Mouse (Mus musculus): Measurements from ENCODE around the gene Zfp260.

Gene Zfp260

DNA sequence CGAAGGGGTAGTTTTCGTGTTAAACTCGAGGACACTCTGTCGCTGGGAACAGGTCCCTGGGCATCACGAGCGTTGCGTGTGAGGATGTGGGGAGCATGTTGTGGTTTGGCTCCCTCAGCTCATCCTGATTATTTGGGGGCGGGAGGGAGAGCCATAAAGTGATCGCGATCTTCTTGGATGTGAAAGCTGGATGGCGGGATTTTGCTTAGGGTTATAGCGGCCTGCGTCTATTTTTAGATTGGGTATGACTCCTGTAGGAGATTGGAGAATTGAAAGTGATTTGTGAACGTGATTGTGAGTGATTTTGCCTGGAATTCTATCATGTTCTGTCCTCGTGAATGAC, 27.6 kb downstream of the Zfp260 start:
- peak; percentile 13 for DNase-seq (ENCODE audit: low read depth, low spot score)

DNA sequence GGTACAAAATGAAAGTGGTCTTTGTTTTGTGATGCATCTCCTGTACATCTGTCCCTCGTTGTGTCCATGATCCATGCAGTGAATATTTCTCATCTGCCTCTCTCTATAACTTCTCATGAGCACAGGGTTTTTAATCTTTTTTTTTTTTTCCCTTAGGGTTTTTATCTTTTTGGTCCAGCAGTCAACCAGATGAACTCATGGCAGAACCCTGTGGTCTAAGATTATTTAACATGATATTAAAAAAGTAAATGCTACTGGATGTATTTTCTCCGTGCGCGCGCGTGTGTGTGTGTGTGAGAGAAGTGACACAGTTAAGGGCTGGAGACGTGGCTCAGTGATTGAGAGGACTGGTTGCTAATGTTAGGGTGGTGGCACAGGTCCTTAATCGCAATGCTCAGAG, 35.3 kb downstream of the Zfp260 start:
- DNase-seq (ENCODE audit: low read depth, low spot score), result no peak

DNA sequence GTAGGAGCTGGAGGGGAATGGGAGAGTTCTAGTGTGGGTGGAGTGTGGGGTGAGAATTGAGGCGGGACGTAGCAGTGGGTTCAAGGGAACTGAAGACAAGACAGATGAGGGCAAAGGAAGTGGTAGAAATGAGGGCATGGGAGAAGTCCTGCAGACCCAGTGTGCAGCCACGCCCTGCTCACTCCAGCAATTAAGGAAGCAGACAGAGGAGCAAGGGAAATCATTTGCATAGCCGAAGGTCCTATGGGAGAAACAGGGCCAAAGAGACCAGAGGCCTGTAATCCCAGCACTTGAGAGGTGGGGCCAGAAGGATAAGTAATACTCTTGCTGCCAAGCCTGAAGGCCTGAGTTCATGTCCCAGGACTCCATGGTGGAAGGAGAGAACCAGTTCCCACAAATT, 37.8 kb downstream of the Zfp260 start:
- no peak for DNase-seq (ENCODE audit: low read depth, low spot score)

DNA sequence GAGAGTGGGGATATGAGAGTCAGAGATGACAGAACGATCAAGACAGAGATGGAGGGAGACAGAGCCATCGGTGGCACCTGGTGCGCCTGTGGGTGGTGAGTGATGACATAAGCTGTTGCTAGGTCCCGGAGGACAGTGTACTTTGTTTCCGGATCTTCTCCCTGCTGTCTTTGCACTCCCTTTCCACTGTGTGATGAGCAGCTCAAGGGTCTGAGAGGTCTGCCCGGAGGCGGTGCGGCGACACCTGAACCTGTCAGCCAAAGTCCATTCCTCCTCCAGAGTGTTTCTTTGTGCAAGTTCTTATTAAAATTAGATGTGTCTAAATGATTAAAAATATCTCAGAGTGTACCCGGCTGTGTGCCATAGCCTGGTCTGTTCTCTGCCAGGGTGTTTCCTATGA, 42.2 kb downstream of the Zfp260 start:
- no peak for DNase-seq (ENCODE audit: low read depth, low spot score)

DNA sequence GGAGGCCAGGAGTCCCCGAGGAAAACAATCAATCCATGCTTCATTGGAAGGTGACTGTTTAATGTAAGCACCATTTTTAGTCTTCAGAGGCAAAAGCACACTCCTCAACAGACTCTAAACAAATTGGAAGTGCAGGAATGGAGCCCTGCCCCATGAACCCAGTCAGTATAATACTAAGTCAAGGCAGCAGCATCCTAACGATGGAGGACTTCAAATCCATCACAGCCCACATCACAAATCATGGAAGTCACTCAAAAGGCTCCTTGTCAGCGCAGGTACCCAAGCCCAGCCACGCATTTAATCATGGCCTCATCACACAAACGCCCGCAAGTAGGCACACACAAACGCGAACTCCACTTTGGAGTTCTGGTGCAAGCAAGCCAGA, 48.6 kb downstream of the Zfp260 start:
- no peak for DNase-seq (ENCODE audit: low read depth, low spot score)

DNA sequence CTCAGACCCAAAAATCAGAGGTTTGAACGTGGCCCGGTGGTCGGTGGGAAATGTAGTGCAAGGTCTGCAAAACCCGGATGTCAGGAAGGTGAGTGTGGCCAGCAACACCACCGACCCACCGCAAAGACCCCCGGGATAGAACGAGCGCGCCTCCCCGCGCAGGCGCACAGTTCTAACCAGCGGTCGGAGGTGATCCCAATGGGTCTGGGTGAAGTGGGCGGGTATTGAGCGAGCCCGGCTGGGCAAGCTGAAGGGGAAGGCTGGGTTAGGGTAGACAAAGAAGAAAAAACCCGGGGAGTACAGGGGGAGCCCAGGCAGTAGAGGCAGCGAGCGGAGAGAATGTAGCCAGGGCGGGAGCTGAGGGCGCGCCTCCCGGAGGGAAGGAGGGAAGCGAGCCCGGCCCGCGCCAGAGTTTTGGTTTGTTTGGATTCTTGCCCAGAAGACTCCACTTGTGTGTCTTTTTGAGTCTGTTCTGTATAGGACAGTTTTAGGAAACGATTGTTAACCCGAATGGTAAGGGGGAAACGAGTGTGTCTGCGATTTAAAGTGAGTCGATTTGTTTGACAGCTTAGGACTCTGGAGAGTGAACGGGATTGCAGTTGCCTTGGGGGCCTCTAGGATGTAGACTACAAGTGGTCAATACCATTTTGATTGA, 49.1 kb downstream of the Zfp260 start:
- DNase-seq (ENCODE audit: low read depth, low spot score), result peak; percentile 90

DNA sequence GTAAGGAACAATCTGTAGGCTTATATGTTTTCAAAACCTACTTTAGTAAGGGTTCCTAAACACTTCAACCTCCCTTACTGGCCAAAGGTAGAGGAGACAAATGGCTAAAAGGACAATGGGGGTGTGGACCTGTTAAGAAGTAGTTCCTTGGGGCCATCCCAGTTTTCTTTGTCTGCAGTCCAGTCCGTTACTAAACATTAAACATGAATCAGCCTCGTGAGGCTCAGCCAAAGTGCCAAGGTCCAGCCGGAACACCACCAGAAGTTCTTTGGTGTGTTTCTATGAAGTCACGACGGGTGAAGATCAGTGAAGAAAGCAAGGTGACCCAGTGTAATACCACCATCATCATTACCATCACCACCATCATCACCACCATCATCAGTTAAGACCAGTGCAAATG, 52.4 kb downstream of the Zfp260 start:
- no peak for DNase-seq (ENCODE audit: low read depth, low spot score)

DNA sequence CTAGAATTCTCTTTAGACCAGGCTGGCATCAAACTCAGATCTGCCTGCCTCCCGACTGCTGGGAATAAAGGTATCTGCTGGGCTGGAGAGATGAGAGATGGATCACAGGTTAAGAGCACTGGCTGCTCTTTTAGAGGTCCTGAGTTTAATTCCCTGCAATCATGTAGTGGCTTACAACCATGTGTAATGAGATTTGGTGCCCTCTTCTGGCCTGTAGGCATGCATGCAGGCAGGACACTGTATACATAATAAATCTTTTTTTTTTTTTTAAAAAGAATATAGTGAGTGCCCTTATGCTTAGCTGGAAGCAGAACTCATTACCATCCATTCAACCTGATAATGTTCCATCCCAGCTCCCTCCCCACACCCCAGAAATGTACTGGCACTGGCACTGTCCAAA, 59.5 kb downstream of the Zfp260 start:
- no peak for DNase-seq (ENCODE audit: low read depth, low spot score)

DNA sequence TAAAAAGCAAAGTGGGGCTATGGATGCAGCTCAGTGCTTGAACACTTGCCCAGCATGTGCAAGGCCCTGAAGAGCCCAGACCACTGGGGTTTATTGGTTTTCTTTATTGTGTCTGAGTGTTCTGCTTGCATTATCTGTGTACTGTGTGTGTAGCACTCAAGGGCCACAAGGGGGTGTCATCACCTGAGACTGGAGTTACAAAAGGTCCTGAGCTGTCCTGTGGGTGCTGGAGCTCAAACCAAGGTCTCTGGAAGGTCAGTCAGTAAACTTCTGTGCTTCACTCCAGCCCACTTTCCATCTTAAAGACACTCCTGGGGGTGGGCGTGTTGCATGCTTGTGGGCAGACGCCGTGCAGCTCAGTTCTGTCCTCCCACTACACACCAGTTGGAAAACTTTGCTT, 60.9 kb downstream of the Zfp260 start:
- DNase-seq (ENCODE audit: low read depth, low spot score), result no peak
